Mouse (Mus musculus): Measurements from ENCODE around the gene Bex3. TPM values are rescaled to one million over a fixed set of nuclear protein-coding genes. Genes with fewer than 3 reads are reported as not detected.

Gene Bex3
- total and polyA plus RNA-seq, 3 experiments, result 8.6 to 9.1 (median 8.7) TPM

GRCm38 (mm10) chrX:136274542-136274941, 4.5 kb downstream of the Bex3 start:
- H3K27me3 ChIP-seq (ENCODE audit: control insufficient read depth, insufficient read depth, low read length), result no peaks in the 10 kb centered on the region
- H3K4me1 ChIP-seq (ENCODE audit: control insufficient read depth, insufficient read depth, low read length), result no peaks in the 10 kb centered on the region; the same call in 1 of the 2 replicates
- no peak for TF ChIP-seq POLR2A (IDR thresholded peaks at IDR 0.05; ENCODE audit: insufficient read depth, low read depth, low read length)
- TF ChIP-seq EP300 (IDR thresholded peaks at IDR 0.05; ENCODE audit: insufficient read depth, low read depth, low read length), result no peak
- TF ChIP-seq CTCF (IDR thresholded peaks at IDR 0.05), result no peak
- H3K4me3 ChIP-seq, result no peak overlapping the region
- intact Hi-C loops (cut with DNase I), result no loop called here
- no peak overlapping the region for H3K9ac ChIP-seq (ENCODE audit: low read depth, low read length)
- H3K36me3 ChIP-seq (ENCODE audit: control insufficient read depth, insufficient read depth, low read length), result no peaks in the 10 kb centered on the region
- H3K27ac ChIP-seq, result no peak overlapping the region
- H3K79me2 ChIP-seq (replicated peaks; ENCODE audit: control insufficient read depth, insufficient read depth, low read length), result no peaks in the 10 kb centered on the region
- 32% methylated on average over 3 of the region's 3 CpGs for WGBS
- DNase-seq, result no peak

GRCm38 (mm10) chrX:136275386-136275785, 5.3 kb downstream of the Bex3 start:
- intact Hi-C loops (cut with DNase I), result no loop called here
- TF ChIP-seq EP300 (IDR thresholded peaks at IDR 0.05; ENCODE audit: insufficient read depth, low read depth, low read length), result no peak
- TF ChIP-seq POLR2A (IDR thresholded peaks at IDR 0.05; ENCODE audit: insufficient read depth, low read depth, low read length), result no peak
- no peak for TF ChIP-seq CTCF (IDR thresholded peaks at IDR 0.05)
- Histone ChIP-seq H3K4me3 (no peak overlapping the region), H3K27me3 (ENCODE audit: control insufficient read depth, insufficient read depth, low read length) (no peaks in the 10 kb centered on the region), H3K27ac (no peak overlapping the region), H3K9ac (ENCODE audit: low read depth, low read length) (no peak overlapping the region), H3K4me1 (ENCODE audit: control insufficient read depth, insufficient read depth, low read length) (no peaks in the 10 kb centered on the region; the same call in 1 of the 2 replicates), H3K79me2 (replicated peaks; ENCODE audit: control insufficient read depth, insufficient read depth, low read length) (no peaks in the 10 kb centered on the region), H3K36me3 (ENCODE audit: control insufficient read depth, insufficient read depth, low read length) (no peaks in the 10 kb centered on the region)
- 56% methylated on average over 3 of the region's 3 CpGs for WGBS
- no peak for DNase-seq

- 78% methylated on average over 7 of the region's 7 CpGs for WGBS
- Histone ChIP-seq H3K27ac (no peak overlapping the region), H3K79me2 (replicated peaks; ENCODE audit: control insufficient read depth, insufficient read depth, low read length) (no peaks in the 10 kb centered on the region), H3K4me3 (no peak overlapping the region), H3K9ac (ENCODE audit: low read depth, low read length) (no peak overlapping the region), H3K4me1 (ENCODE audit: control insufficient read depth, insufficient read depth, low read length) (no peaks in the 10 kb centered on the region), H3K36me3 (ENCODE audit: control insufficient read depth, insufficient read depth, low read length) (no peaks in the 10 kb centered on the region), H3K27me3 (ENCODE audit: control insufficient read depth, insufficient read depth, low read length) (no peaks in the 10 kb centered on the region)
- TF ChIP-seq POLR2A (IDR thresholded peaks at IDR 0.05; ENCODE audit: insufficient read depth, low read depth, low read length), result no peak
- TF ChIP-seq CTCF (IDR thresholded peaks at IDR 0.05), result no peak
- TF ChIP-seq EP300 (IDR thresholded peaks at IDR 0.05; ENCODE audit: insufficient read depth, low read depth, low read length), result no peak
- intact Hi-C loops (cut with DNase I), result no loop called here
- DNase-seq, result no peak
Observed at GRCm38 (mm10) chrX:136277577-136277976, 7.5 kb downstream of the Bex3 start.

- DNase-seq, result no peak
- Histone ChIP-seq H3K4me3 (no peak overlapping the region), H3K4me1 (ENCODE audit: control insufficient read depth, insufficient read depth, low read length) (no peaks in the 10 kb centered on the region), H3K9ac (ENCODE audit: low read depth, low read length) (no peak overlapping the region), H3K79me2 (replicated peaks; ENCODE audit: control insufficient read depth, insufficient read depth, low read length) (no peaks in the 10 kb centered on the region), H3K27ac (no peak overlapping the region), H3K27me3 (ENCODE audit: control insufficient read depth, insufficient read depth, low read length) (no peaks in the 10 kb centered on the region), H3K36me3 (ENCODE audit: control insufficient read depth, insufficient read depth, low read length) (no peaks in the 10 kb centered on the region)
- TF ChIP-seq CTCF (IDR thresholded peaks at IDR 0.05), result no peak
- no peak for TF ChIP-seq EP300 (IDR thresholded peaks at IDR 0.05; ENCODE audit: insufficient read depth, low read depth, low read length)
- TF ChIP-seq POLR2A (IDR thresholded peaks at IDR 0.05; ENCODE audit: insufficient read depth, low read depth, low read length), result no peak
- intact Hi-C loops (cut with DNase I), result no loop called here
Observed at GRCm38 (mm10) chrX:136278401-136278800, 8.3 kb downstream of the Bex3 start.

- DNase-seq, result no peak
- intact Hi-C loops (cut with DNase I), result no loop called here
- H3K36me3 ChIP-seq (ENCODE audit: control insufficient read depth, insufficient read depth, low read length), result no peaks in the 10 kb centered on the region
- H3K9ac ChIP-seq (ENCODE audit: low read depth, low read length), result no peak overlapping the region
- TF ChIP-seq CTCF (IDR thresholded peaks at IDR 0.05) (no peak), EP300 (IDR thresholded peaks at IDR 0.05; ENCODE audit: insufficient read depth, low read depth, low read length) (no peak), POLR2A (IDR thresholded peaks at IDR 0.05; ENCODE audit: insufficient read depth, low read depth, low read length) (no peak)
- no peaks in the 10 kb centered on the region for H3K27me3 ChIP-seq (ENCODE audit: control insufficient read depth, insufficient read depth, low read length)
- no peak overlapping the region for H3K4me3 ChIP-seq
- WGBS, result 79% methylated on average over 5 of the region's 5 CpGs
- no peaks in the 10 kb centered on the region for H3K4me1 ChIP-seq (ENCODE audit: control insufficient read depth, insufficient read depth, low read length)
- no peak overlapping the region for H3K27ac ChIP-seq
- H3K79me2 ChIP-seq (replicated peaks; ENCODE audit: control insufficient read depth, insufficient read depth, low read length), result no peaks in the 10 kb centered on the region
Observed at GRCm38 (mm10) chrX:136279410-136279809, 9.4 kb downstream of the Bex3 start.

- intact Hi-C loops (cut with DNase I), result no loop called here
- 39% methylated on average over 8 of the region's 8 CpGs for WGBS
- H3K27me3 ChIP-seq (ENCODE audit: control insufficient read depth, insufficient read depth, low read length), result no peaks in the 10 kb centered on the region
- no peak overlapping the region for H3K9ac ChIP-seq (ENCODE audit: low read depth, low read length)
- no peak overlapping the region for H3K4me3 ChIP-seq
- TF ChIP-seq EP300 (IDR thresholded peaks at IDR 0.05; ENCODE audit: insufficient read depth, low read depth, low read length), result no peak
- no peak for TF ChIP-seq CTCF (IDR thresholded peaks at IDR 0.05)
- no peak for TF ChIP-seq POLR2A (IDR thresholded peaks at IDR 0.05; ENCODE audit: insufficient read depth, low read depth, low read length)
- no peaks in the 10 kb centered on the region for H3K79me2 ChIP-seq (replicated peaks; ENCODE audit: control insufficient read depth, insufficient read depth, low read length)
- H3K4me1 ChIP-seq (ENCODE audit: control insufficient read depth, insufficient read depth, low read length), result no peaks in the 10 kb centered on the region
- H3K27ac ChIP-seq, result no peak overlapping the region
- no peak for DNase-seq
- H3K36me3 ChIP-seq (ENCODE audit: control insufficient read depth, insufficient read depth, low read length), result no peaks in the 10 kb centered on the region
Observed at GRCm38 (mm10) chrX:136290817-136291281, 20.8 kb downstream of the Bex3 start.
